Mouse (Mus musculus) thymus, postnatal 14 days (tissue): ENCODE results near the gene Gm4131.

Experiments
- DNase-seq: peaks from one replicate; pipeline ENCODE4 v3.0.0; 2021

The Gm4131 gene

DNA sequence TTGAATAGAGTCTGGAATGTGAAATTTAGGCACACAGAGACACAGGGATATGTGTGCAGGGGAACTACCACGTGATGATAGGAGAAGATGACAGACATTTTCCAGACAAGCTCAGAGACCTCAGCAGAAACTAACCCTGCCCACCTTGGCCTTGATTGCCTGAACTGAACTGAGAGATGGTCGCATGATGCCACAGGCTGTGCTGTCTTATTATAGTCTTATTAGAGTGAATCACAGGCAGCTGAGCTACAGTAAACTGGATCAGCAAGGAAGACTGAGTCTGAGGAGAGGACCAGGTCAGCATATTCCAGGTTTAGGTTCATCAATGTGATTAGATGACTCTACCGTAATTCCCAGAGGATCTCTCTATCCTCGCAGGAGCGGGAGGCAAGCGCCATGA is 20.4 kb downstream of the Gm4131 start:
- DNase-seq = no peak

DNA sequence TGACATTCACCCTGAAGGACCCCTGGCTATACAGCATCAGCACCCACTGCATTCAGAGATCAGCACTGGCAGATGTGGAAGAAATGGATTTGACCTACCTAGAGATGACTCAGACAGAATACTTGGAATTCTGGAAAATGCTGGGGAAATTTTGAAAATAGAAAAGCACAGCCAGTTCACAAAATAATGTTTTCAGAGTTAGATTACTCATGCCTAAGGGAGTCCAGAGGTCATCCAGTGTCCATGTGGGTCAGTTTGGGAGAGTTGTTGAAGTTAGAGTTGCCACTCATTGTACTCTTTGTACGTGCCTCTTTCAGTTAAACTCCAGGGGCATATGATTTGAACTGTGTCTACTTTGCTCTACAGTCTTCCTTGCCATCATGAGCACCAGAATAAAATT is 25.0 kb downstream of the Gm4131 start:
- DNase-seq = no peak

GRCm38 (mm10) chr14:62539834-62540233 is 26.9 kb downstream of the Gm4131 start:
- DNase-seq = no peak

DNA sequence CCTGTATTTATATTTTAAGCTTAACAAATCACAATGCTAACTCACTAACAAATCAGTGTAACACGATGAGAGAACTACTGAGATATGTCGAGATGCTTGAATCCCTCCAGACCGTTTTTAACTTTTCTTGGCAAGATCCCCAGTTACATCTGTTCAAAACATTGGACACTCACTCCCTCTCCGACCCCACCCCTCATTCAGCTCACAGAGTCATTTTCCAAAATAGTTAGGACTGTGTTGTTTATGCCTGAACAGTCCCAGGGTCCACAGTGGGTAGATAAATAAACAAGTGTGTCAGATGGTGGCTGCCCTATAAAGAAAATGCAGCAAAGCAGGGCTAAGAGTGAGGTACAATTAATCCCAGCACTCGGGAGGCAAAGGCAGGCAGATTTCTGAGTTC is 29.7 kb downstream of the Gm4131 start:
- no peak for DNase-seq

- no peak for DNase-seq
Measured at GRCm38 (mm10) chr14:62536127-62536526, 30.6 kb downstream of the Gm4131 start.

- DNase-seq = no peak
Measured at GRCm38 (mm10) chr14:62530951-62531350, 35.8 kb downstream of the Gm4131 start.

GRCm38 (mm10) chr14:62512845-62513244 is 53.9 kb downstream of the Gm4131 start:
- DNase-seq = no peak

DNA sequence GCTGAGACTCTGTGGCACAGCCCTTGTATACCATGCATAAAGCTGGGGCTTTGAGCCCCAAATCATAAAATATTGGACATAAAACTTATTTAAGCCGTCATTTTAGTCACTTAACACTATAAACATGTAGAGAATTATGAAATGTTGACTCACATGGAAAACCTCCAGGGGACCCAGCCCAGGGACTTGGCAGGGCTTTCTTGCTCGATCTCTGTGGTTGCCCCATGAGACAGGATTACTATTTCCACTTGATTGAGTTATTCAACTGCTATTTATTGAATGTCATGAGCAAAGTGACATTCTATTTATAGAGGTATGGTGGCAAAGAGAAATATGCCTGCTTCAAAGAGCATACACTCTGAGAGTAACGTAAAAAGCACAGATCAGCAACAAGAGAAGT is 57.4 kb downstream of the Gm4131 start:
- DNase-seq = no peak

DNA sequence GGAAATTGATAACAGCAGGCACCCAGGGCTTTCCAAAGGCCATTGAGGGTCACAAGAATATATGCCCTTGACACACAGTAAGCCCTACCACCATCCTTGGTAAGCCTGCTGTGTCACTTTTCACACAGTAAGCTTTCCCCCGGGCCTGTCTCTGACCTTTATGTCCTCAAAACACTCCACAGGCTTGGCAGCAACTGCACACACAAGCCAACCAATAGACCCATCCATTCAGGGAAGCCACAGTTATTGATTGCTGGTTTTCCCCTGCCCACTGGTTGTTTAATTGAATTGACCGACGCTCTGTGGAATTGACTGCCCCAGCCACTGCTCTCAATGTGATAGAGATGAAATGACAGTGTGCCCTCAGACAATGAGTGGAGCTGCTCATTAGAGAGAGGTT is 60.5 kb downstream of the Gm4131 start:
- DNase-seq = no peak

GRCm38 (mm10) chr14:62497391-62497790 is 69.3 kb downstream of the Gm4131 start:
- no peak for DNase-seq

DNA sequence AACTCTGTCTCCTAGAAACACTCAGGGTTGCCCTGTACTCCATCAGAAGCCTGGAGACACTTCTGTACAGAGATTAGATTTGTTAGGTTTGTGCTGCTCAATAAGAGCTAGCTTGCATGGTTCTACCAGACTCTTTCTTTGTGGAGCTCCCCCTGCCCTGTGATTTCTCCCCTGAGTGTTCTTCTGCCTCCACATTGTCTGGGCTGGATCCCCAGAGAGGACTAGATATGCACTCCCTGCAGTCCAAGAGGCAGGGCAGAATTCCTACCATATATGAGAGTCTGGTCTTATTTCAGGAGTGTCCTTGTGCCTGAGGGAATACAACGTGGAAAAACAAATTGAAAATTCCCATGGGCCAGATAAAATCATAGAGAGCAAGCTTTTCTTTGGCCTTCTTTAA is 70.2 kb downstream of the Gm4131 start:
- no peak for DNase-seq

DNA sequence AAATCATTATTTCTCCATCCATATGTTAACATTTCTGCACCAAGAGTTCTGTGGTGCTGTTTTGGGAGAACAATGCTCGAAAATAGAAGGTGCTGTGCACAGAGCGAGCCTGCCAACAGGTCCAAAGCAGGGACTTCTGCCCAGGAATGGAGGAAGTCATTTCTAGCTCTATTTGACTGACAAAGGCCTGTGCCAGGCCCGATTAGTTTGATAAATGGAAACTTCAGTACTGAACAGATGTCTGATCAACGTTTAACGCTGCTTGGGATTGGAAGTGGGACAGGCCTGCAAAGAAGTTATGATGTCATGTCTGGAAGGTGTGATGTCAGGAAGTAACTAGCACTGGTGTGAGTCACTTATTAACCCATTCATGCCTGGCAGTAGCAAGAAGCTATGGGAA is 73.3 kb downstream of the Gm4131 start:
- DNase-seq = no peak

DNA sequence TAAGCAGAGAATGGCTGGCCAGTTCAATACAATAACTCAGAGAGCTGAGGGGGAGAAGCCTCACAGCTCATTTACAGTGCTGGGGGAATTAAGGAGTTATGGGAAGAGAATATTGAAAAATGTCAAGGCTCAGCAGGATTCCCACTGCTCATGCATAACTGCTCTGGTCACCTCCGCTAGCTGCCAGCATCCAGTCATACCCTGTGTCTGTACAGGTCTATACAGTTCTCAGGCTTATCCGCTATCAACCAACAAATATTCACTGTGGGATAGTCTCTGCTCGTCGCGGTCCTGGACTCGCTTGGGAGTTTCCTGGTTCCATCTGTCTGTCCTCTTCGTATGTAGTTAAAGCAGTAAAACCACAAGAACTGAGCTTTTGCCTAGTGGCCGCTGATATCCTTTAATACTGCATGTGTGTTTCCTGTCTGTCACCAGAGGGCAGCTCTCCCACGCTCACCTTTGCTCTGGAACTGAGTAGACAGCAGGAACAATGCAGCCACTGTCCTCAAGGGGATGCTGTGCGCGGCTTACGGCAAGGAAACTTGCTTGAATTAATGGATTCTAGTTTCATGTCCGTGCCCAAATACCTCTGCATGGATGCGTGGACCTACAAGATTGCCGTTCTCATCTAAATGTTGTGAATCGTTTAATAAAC is 74.4 kb downstream of the Gm4131 start:
- DNase-seq = peak; percentile 44

DNA sequence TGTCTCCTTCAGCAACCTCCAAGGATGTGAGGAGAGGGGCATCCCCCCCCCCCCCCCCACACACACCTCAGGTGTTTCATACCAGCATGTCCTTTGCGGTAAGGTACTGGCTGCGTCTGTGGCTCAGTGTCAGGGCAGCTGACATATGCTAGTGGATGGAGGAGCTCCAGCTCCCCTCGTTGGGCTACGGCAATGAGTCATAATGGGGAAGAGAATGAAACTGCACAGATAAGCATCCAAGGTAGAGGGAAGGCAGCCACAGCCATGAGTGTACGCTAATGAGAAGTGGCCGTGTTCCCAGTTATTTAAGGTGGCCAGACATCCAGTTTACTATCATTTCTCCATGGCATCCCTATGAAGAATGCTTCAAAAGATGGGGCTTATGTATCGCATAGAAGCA is 78.5 kb downstream of the Gm4131 start:
- no peak for DNase-seq

DNA sequence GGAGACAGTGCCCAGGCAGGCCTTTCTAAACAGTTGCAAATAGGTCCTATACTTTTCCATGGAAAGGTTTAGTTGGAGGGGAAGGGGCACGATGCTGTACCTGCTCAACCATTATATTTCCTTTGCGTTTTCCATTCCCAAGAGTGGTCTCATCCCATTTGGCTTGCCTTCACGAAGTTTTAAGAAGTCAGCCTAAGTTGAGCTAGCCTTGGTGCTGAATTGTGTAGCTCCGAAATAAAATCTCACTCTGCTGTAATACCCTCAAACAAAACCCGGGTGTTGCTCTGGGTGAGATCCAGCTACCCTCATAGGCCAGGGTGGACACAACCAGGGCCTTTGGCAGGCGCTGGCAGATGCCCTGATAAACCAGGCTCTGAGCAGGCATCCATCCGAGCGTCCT is 85.3 kb downstream of the Gm4131 start:
- DNase-seq = no peak

GRCm38 (mm10) chr14:62479395-62479794 is 87.3 kb downstream of the Gm4131 start:
- no peak for DNase-seq

GRCm38 (mm10) chr14:62474481-62474880 is 92.2 kb downstream of the Gm4131 start:
- no peak for DNase-seq

GRCm38 (mm10) chr14:62472061-62472460 is 94.7 kb downstream of the Gm4131 start:
- no peak for DNase-seq

DNA sequence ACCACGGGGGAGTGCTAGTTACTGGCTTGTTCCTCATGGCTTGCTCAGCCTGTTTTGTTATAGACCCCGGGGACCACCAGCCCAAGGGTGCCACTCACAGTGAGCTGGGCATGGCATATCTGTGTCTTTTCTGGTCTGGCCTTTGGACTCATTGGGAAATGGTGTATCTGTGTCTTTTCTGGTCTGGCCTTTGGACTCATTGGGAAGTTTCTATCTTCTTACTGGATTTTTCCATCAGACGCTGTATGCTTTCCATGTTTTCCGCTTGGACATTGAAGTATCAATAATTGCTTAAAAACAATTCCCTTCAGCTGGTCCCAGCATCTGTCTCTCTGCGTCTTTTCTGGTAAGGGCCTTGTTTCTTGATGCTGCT is 98.0 kb downstream of the Gm4131 start:
- DNase-seq = no peak

GRCm38 (mm10) chr14:62468119-62468752 is 98.5 kb downstream of the Gm4131 start:
- no peak for DNase-seq

DNA sequence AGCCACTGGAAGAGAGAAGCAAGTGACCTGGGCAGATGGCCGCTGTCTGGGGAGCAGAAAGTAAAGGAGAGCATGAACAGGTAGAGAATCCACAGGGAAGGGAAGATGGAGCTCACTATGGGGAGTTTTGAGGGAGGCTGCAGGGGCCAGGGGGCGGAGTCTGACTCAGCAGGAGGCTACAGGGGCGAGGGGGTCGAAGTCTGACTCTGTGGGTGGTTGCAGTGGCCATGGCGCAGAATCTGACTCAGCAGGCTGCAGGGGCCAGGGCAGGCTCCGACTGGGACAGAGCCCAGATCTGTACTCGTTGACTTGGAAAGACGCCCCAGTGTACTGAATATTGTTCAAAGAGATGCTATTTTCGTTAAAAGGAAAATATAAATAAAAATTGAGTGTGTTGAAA is 101.8 kb downstream of the Gm4131 start:
- no peak for DNase-seq

GRCm38 (mm10) chr14:62459541-62459940 is 107.2 kb downstream of the Gm4131 start:
- DNase-seq = peak; percentile 47

DNA sequence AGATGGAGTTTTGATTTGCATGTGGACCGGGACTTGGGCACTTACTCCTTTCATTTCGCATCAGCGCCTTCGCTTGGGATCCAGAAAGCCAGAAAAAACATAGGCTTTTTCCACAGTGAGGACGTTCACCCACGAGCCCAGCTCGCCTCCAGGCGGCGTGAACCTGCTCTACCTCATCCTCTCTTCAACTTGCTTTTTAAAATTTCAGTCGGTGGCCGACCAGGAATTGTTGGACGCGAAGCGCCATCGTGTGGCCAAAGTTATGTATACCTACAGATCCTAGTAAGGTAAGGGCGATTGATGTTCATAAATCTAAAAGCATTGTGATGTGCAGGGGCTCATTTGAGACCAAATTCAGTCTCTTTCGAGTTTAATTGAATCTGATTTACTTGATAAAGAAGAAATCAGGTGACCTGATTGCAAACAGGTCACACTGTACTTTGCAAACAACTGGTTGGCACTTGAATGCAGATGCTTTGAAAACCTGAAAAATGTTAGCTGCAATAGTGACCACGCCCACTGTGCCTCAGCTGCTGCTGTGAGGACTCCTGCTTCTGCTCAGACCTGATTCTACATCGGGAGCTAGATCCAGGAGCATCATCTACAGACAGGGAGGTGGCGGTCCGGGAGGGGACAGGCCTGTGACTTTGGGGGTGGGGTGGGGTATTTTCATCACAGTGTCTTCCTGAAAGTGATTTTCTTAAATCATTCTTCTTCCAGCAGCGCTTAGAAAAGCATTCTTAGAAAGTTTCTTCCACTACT is 109.1 kb downstream of the Gm4131 start:
- peak; percentile 88 for DNase-seq

- DNase-seq = no peak
Measured at GRCm38 (mm10) chr14:62456239-62456747, 110.4 kb downstream of the Gm4131 start, which contains the start of gene Gucy1b2. Gene Gucy1b2, minus strand, starts transcription at chr14:62456289.
